Mouse (Mus musculus): ENCODE data around the gene Fkbp14. TPM values are rescaled to one million over a fixed set of nuclear protein-coding genes. Genes with fewer than 3 reads are reported as not detected.

Gene Fkbp14
- polyA plus RNA-seq, 1 experiment from 2014 or later: 8.1 TPM

GRCm38 (mm10) chr6:54617363-54617762, 20.3 kb upstream of the Fkbp14 start:
- H3K36me3 ChIP-seq (ENCODE audit: control insufficient read depth, insufficient read depth, low read length): 0 out of 2 replicates have a peak, but pooled peaks cover 6% of the 10 kb centered on the region

GRCm38 (mm10) chr6:54606241-54606640, 9.1 kb upstream of the Fkbp14 start:
- Histone ChIP-seq H3K4me2 (ENCODE audit: low read length) (no peak overlapping the region), H3K27ac (ENCODE audit: low read length) (no peak overlapping the region), H3K4me3 (ENCODE audit: low read depth, low read length) (no peak overlapping the region), H3K36me3 (ENCODE audit: control insufficient read depth, insufficient read depth, low read length) (no peaks in the 10 kb centered on the region; the same call in 1 of the 2 replicates), H3K9me3 (replicated peaks; ENCODE audit: control insufficient read depth, low read length, poor library complexity, severe bottlenecking) (no peaks in the 10 kb centered on the region; the same call in 1 of the 2 replicates), H3K9ac (ENCODE audit: low read depth, low read length) (no peak overlapping the region), H3K27me3 (ENCODE audit: control insufficient read depth, insufficient read depth, low read depth, low read length) (no peaks in the 10 kb centered on the region), H3K4me1 (ENCODE audit: control insufficient read depth, insufficient read depth, low read length) (no peaks in the 10 kb centered on the region)
- ATAC-seq: no peak
- 57% methylated on average over 4 of the region's 4 CpGs for WGBS

More at GRCm38 (mm10) chr6:54617363-54617762, 20.3 kb upstream of the Fkbp14 start:
- H3K9ac ChIP-seq (ENCODE audit: low read depth, low read length): no peak overlapping the region
- 81% methylated on average over 3 of the region's 3 CpGs for WGBS
- no peaks in the 10 kb centered on the region for H3K4me1 ChIP-seq (ENCODE audit: control insufficient read depth, insufficient read depth, low read length)
- H3K4me2 ChIP-seq (ENCODE audit: low read length): no peak overlapping the region
- ATAC-seq: no peak
- no peak overlapping the region for H3K27ac ChIP-seq (ENCODE audit: low read length)
- H3K4me3 ChIP-seq (ENCODE audit: low read depth, low read length): no peak overlapping the region
- no peaks in the 10 kb centered on the region for H3K27me3 ChIP-seq (ENCODE audit: control insufficient read depth, insufficient read depth, low read depth, low read length)
- H3K9me3 ChIP-seq (replicated peaks; ENCODE audit: control insufficient read depth, low read length, poor library complexity, severe bottlenecking): no peaks in the 10 kb centered on the region

GRCm38 (mm10) chr6:54604001-54604715, 7.0 kb upstream of the Fkbp14 start:
- WGBS: 100% methylated on average over 1 of the region's 1 CpGs
- Histone ChIP-seq H3K9ac (ENCODE audit: low read depth, low read length) (no peak overlapping the region), H3K4me1 (ENCODE audit: control insufficient read depth, insufficient read depth, low read length) (no peaks in the 10 kb centered on the region), H3K27ac (ENCODE audit: low read length) (no peak overlapping the region), H3K4me2 (ENCODE audit: low read length) (no peak overlapping the region), H3K27me3 (ENCODE audit: control insufficient read depth, insufficient read depth, low read depth, low read length) (no peaks in the 10 kb centered on the region), H3K36me3 (ENCODE audit: control insufficient read depth, insufficient read depth, low read length) (no peaks in the 10 kb centered on the region; the same call in 1 of the 2 replicates), H3K4me3 (ENCODE audit: low read depth, low read length) (no peak overlapping the region), H3K9me3 (replicated peaks; ENCODE audit: control insufficient read depth, low read length, poor library complexity, severe bottlenecking) (no peaks in the 10 kb centered on the region)
- ATAC-seq: no peak

- Histone ChIP-seq H3K4me2 (ENCODE audit: low read length) (no peak overlapping the region), H3K4me3 (ENCODE audit: low read depth, low read length) (no peak overlapping the region), H3K27ac (ENCODE audit: low read length) (no peak overlapping the region), H3K9me3 (replicated peaks; ENCODE audit: control insufficient read depth, low read length, poor library complexity, severe bottlenecking) (no peaks in the 10 kb centered on the region), H3K36me3 (ENCODE audit: control insufficient read depth, insufficient read depth, low read length) (no peaks in the 10 kb centered on the region; the same call in 1 of the 2 replicates), H3K4me1 (ENCODE audit: control insufficient read depth, insufficient read depth, low read length) (no peaks in the 10 kb centered on the region; the same call in 1 of the 2 replicates), H3K9ac (ENCODE audit: low read depth, low read length) (no peak overlapping the region), H3K27me3 (ENCODE audit: control insufficient read depth, insufficient read depth, low read depth, low read length) (no peaks in the 10 kb centered on the region)
- ATAC-seq: no peak
- 90% methylated on average over 2 of the region's 2 CpGs for WGBS
Observed at GRCm38 (mm10) chr6:54602891-54603290, 5.8 kb upstream of the Fkbp14 start.

- 84% methylated on average over 5 of the region's 5 CpGs for WGBS
- H3K27me3 ChIP-seq (ENCODE audit: control insufficient read depth, insufficient read depth, low read depth, low read length): no peaks in the 10 kb centered on the region
- no peak overlapping the region for H3K27ac ChIP-seq (ENCODE audit: low read length)
- no peak overlapping the region for H3K4me3 ChIP-seq (ENCODE audit: low read depth, low read length)
- ATAC-seq: no peak
- H3K36me3 ChIP-seq (ENCODE audit: control insufficient read depth, insufficient read depth, low read length): no peaks in the 10 kb centered on the region; the same call in 1 of the 2 replicates
- H3K9ac ChIP-seq (ENCODE audit: low read depth, low read length): no peak overlapping the region
- peaks cover 15% of the 10 kb centered on the region for H3K4me1 ChIP-seq (ENCODE audit: control insufficient read depth, insufficient read depth, low read length)
- H3K9me3 ChIP-seq (replicated peaks; ENCODE audit: control insufficient read depth, low read length, poor library complexity, severe bottlenecking): no peaks in the 10 kb centered on the region
- no peak overlapping the region for H3K4me2 ChIP-seq (ENCODE audit: low read length)
Observed at GRCm38 (mm10) chr6:54600681-54601347, 3.7 kb upstream of the Fkbp14 start.

GRCm38 (mm10) chr6:54597711-54598110, 603 bp upstream of the Fkbp14 start:
- ATAC-seq: no peak

GRCm38 (mm10) chr6:54595330-54595878, 1.7 kb downstream of the Fkbp14 start:
- Histone ChIP-seq H3K36me3 (ENCODE audit: control insufficient read depth, insufficient read depth, low read length) (no peaks in the 10 kb centered on the region), H3K4me3 (ENCODE audit: low read depth, low read length) (peak overlapping the region; percentile 87), H3K9ac (ENCODE audit: low read depth, low read length) (peak overlapping the region; percentile 87), H3K27me3 (ENCODE audit: control insufficient read depth, insufficient read depth, low read depth, low read length) (no peaks in the 10 kb centered on the region), H3K4me2 (ENCODE audit: low read length) (peak overlapping the region; percentile 64), H3K4me1 (ENCODE audit: control insufficient read depth, insufficient read depth, low read length) (peaks cover 26% of the 10 kb centered on the region), H3K9me3 (replicated peaks; ENCODE audit: control insufficient read depth, low read length, poor library complexity, severe bottlenecking) (no peaks in the 10 kb centered on the region), H3K27ac (ENCODE audit: low read length) (peak overlapping the region; percentile 73)
- peak; percentile 74 for ATAC-seq
- under 1% methylated on average over 46 of the region's 48 CpGs for WGBS

More at GRCm38 (mm10) chr6:54597711-54598110, 603 bp upstream of the Fkbp14 start:
- Histone ChIP-seq H3K4me1 (ENCODE audit: control insufficient read depth, insufficient read depth, low read length) (peaks cover 23% of the 10 kb centered on the region), H3K27ac (ENCODE audit: low read length) (no peak overlapping the region), H3K9me3 (replicated peaks; ENCODE audit: control insufficient read depth, low read length, poor library complexity, severe bottlenecking) (no peaks in the 10 kb centered on the region), H3K36me3 (ENCODE audit: control insufficient read depth, insufficient read depth, low read length) (no peaks in the 10 kb centered on the region), H3K4me2 (ENCODE audit: low read length) (no peak overlapping the region), H3K9ac (ENCODE audit: low read depth, low read length) (no peak overlapping the region), H3K4me3 (ENCODE audit: low read depth, low read length) (no peak overlapping the region), H3K27me3 (ENCODE audit: control insufficient read depth, insufficient read depth, low read depth, low read length) (no peaks in the 10 kb centered on the region)
- 92% methylated on average over 3 of the region's 3 CpGs for WGBS

GRCm38 (mm10) chr6:54594469-54595329, 2.4 kb downstream of the Fkbp14 start, which contains the start of gene Plekha8:
Gene Plekha8 (plus strand): TSS chr6:54595111.
- Histone ChIP-seq H3K27ac (ENCODE audit: low read length) (peak within 1 kb of the TSS; percentile 73), H3K4me1 (ENCODE audit: control insufficient read depth, insufficient read depth, low read length) (peaks cover 26% of the 10 kb centered on the region), H3K4me3 (ENCODE audit: low read depth, low read length) (peak within 1 kb of the TSS; percentile 87), H3K4me2 (ENCODE audit: low read length) (peak within 1 kb of the TSS; percentile 64), H3K9me3 (replicated peaks; ENCODE audit: control insufficient read depth, low read length, poor library complexity, severe bottlenecking) (no peaks in the 10 kb centered on the region), H3K27me3 (ENCODE audit: control insufficient read depth, insufficient read depth, low read depth, low read length) (no peaks in the 10 kb centered on the region), H3K36me3 (ENCODE audit: control insufficient read depth, insufficient read depth, low read length) (no peaks in the 10 kb centered on the region), H3K9ac (ENCODE audit: low read depth, low read length) (peak within 1 kb of the TSS; percentile 87)
- under 1% methylated on average over 38 of the region's 49 CpGs for WGBS
- peak; percentile 91 for ATAC-seq
